Mouse (Mus musculus) kidney, adult 10 weeks (tissue): ENCODE data around the gene Mgll. TPM values are rescaled to one million over a fixed set of nuclear protein-coding genes. Genes with fewer than 3 reads are reported as not detected.

Experiments
- polyA plus RNA-seq: library from polyadenylated mRNA; stranded (reverse); fragments of 350-450 nt; fragmentation: Illumina TruSeq; extraction: RNeasy Lipid Tissue Mini Kit (QIAGEN cat#74804); gene quantifications from one replicate; pipeline ENCODE4 v1.2.3, GENCODE M21; 2014; ENCODE audit warnings: low read depth, low replicate concordance

Gene Mgll
- 7.3 TPM for polyA plus RNA-seq

GRCm38 (mm10) chr6:88724313-88725195 lies at the start of gene Mgll:
TSS of gene Mgll (plus strand) at chr6:88724412.

GRCm38 (mm10) chr6:88841781-88842689 lies 117.8 kb downstream of the Mgll start, which contains the start of gene Abtb1:
TSS of gene Abtb1 (minus strand) at chr6:88841984.

GRCm38 (mm10) chr6:88874868-88875508 lies 150.8 kb downstream of the Mgll start, which contains the start of gene Podxl2:
TSS of gene Podxl2 (minus strand) at chr6:88875044.

Other genes with a start within 250 kb of the Mgll start
- gene Sec61a1, start 205.5 kb upstream of the Mgll start, polyA plus RNA-seq = 78.4 TPM
- gene Kbtbd12, start 86.5 kb upstream of the Mgll start, polyA plus RNA-seq = 0.49 TPM
- gene Abtb1, start 117.6 kb downstream of the Mgll start, polyA plus RNA-seq = 0.49 TPM
- not detected for gene Podxl2, start 150.6 kb downstream of the Mgll start, polyA plus RNA-seq
- gene Mcm2, start 174.4 kb downstream of the Mgll start, polyA plus RNA-seq = 1.1 TPM
- 4.3 TPM for gene Tpra1, start 177.8 kb downstream of the Mgll start, polyA plus RNA-seq